Mouse (Mus musculus) CD4-positive, CD25-positive, alpha-beta regulatory T cell (primary cell): Measurements from ENCODE around the gene Rpgr. TPM values are rescaled to one million over a fixed set of nuclear protein-coding genes. Genes with fewer than 3 reads are reported as not detected.

Source experiments
- polyA plus RNA-seq: library from polyadenylated mRNA; unstranded; fragments of 100-300 nt; shearing (Covaris generic); gene quantifications from one replicate; pipeline ENCODE4 v1.2.1, GENCODE M21; 2017

The Rpgr gene
- 3.5 TPM for polyA plus RNA-seq

DNA sequence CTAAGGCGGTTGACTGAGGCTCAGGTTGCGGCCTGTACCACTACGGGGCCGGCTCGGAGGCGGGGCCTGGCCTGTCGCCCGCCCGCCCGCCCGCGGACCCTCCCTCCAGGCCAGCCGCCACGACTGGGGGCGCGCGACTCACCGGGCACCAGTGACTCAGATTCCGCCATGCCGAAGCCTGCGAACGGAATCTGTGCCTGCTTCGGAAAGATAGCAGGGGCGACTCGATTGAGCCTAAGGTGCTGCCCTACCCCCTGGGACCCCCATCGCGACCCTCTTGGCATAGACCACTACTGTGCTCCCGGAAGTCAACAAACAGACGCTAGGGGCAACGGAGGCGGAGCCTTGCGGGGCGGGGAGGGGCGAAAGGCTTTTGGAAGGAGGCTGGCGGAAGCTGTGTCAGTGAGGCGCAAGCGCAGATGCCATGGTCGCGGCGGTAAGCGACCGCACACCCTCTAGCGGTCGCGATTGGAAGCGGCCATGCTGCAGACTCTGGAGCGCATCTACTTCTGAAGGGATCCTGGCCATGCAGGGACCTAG, at the start of gene Rpgr:
Gene Rpgr (minus strand): TSS at position 511 of the 540 bp plus-strand sequence.

DNA sequence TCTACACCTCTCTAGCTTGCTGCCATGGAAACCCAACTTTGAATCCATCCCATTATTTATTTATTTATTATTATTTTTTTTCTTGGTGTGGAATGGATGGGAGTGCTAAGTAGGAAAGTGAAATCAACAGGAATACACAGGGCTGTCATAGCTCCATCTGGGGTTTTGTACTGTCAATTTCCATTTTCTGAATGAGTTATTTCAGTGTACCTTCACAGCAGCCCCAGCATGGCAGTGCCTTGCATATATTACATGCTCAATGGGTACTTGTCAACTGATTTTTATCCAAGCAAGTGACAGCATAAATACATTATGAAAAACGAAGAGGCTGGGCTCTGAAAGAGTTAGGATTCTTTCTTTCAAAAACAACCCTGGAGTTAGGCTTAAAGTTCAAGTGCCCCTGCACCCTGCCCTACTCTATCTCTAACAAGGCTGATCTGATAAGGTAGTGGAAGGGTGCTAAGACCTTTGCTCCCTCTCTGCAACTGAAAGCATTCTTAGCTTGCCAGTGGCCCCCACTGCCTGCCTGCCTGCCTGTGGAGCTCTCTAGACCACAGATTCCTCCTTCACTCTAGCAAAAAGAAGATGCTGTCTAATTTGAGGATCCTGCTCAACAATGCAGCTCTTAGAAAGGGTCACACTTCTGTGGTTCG, 35.3 kb upstream of the Rpgr start, which contains the start of gene Otc:
Gene Otc (plus strand): TSS at position 454 of the 653 bp plus-strand sequence.

DNA sequence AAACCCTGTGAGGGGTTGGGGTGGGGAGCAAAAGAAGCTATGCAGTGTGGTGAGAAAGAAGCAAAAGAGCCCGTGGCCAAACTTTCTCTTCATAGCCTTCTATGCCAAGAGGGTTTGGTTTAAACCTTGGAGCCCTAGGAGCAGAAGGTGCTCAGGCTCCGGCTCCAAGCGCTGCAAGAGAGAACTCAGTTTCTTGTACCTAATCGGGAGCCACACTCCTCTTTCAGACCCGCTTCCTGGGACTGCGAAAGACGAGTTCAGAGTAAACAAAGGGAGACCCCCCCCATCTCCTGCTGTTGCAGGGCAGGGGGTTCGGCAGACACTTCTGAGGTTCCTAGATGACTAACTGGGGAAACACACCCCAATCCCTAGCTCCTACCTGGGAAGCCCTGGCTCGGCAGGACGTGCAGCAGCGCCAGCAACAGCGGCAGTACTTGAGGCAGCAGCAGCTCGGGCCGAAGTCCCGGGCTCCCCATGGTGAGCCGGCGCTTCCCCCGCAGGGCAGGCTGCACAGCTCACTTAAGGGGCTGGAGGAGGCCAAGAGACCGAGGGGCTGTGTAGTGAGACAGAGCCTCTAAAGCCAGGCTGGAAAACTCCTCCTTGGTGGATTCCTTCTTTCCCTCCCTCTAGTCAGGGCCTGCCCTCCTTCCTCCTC, 99.5 kb downstream of the Rpgr start, which contains the start of gene Srpx:
Gene Srpx (minus strand): TSS at position 645 of the 655 bp plus-strand sequence.

Other genes with a start within 250 kb of the Rpgr start
- not detected for gene Srpx, start 99.2 kb downstream of the Rpgr start, polyA plus RNA-seq
- 0.06 TPM for gene Otc, start 35.4 kb upstream of the Rpgr start, polyA plus RNA-seq